ENCODE assay signal across 7 mouse cellular contexts in genomic region chr4:133625621-133626071, GRCm38 (mm10). TPM values are rescaled to one million over a fixed set of nuclear protein-coding genes. Genes with fewer than 3 reads are reported as not detected.
A peak's percentile ranks its signal among the peaks of the same experiment; 100 is the strongest.
DNase-seq lines count a peak whose midpoint lies in the region; ATAC-seq lines count a peak whose summit lies in the region.

No protein-coding gene starts in this region.

- peak overlapping the region; percentile 82 for H3K27ac ChIP-seq in lung, embryonic 16.5 days (ENCODE audit: low read length)

- WGBS in lung, embryonic 16.5 days = 44% methylated on average over 11 of the region's 11 CpGs

- 0 out of 2 replicates have a peak, but pooled peaks have one; percentile 12 for ATAC-seq in erythroblast, adult 5-6 weeks (replicated peaks; ENCODE audit: low FRiP score, poor library complexity, severe bottlenecking)
- ATAC-seq in lung, embryonic 16.5 days (ENCODE audit: low read depth) = peak; percentile 86

- no peaks in the 10 kb centered on the region for H3K9me3 ChIP-seq in lung, embryonic 16.5 days (ENCODE audit: control insufficient read depth, low read length)

- peak overlapping the region; percentile 46; the same call in 1 of the 2 replicates for H3K9ac ChIP-seq in lung, embryonic 16.5 days (ENCODE audit: low read length)

- DNase-seq in 3134 (ENCODE audit: extremely low read depth, insufficient read length, low spot score) (peak; percentile 24), adipocyte (ENCODE audit: low spot score) (no peak)
- peak; percentile 84 for DNase-seq in CD4-positive, CD25-positive, alpha-beta regulatory T cell, adult 2 months (ENCODE audit: low read depth, low spot score)
- peak; percentile 75 for DNase-seq in kidney, adult 18-20 months
- peak; percentile 87 for DNase-seq in thymus, postnatal 0 days (ENCODE audit: low spot score)

- no peaks in the 10 kb centered on the region for H3K27me3 ChIP-seq in lung, embryonic 16.5 days (ENCODE audit: control insufficient read depth, insufficient read depth, low read depth, low read length)

- H3K4me3 ChIP-seq in lung, embryonic 16.5 days (ENCODE audit: low read length) = no peak overlapping the region

- peaks cover 6% of the 10 kb centered on the region; the same call in 1 of the 2 replicates for H3K36me3 ChIP-seq in lung, embryonic 16.5 days (ENCODE audit: control insufficient read depth, insufficient read depth, low read length)

- no peak overlapping the region for H3K4me2 ChIP-seq in lung, embryonic 16.5 days (ENCODE audit: low read depth, low read length)

- no peaks in the 10 kb centered on the region; the same call in none of the 2 replicates for H3K4me1 ChIP-seq in lung, embryonic 16.5 days (replicated peaks; ENCODE audit: control insufficient read depth, insufficient read depth, low read length)

RNA-seq across cellular contexts. Expression of gene Sfn, which starts 23.7 kb away (rescaled TPM):
- total RNA-seq in erythroblast, adult 5-6 weeks (2015; ENCODE audit: low replicate concordance) = 0.84 TPM in 1 of 2 replicates, not detected in the other
- 0.28 and 1.5 TPM in 2 replicates for total RNA-seq in erythroblast, adult 5-6 weeks (2017; ENCODE audit: low replicate concordance)
- 21.6 and 29.3 TPM in 2 replicates for polyA plus RNA-seq in lung, embryonic 16.5 days (2015; fragmentation: Nextera tagmentation; extraction: Ambion mirVana)
- 60.3 and 66.3 TPM in 2 replicates for polyA plus RNA-seq in thymus, postnatal 0 days (2015; fragmentation: Nextera tagmentation; extraction: Ambion mirVana)

RNA-seq across cellular contexts. Expression of gene Zdhhc18, which starts 24.3 kb away (rescaled TPM):
- total RNA-seq in erythroblast, adult 5-6 weeks (2015; ENCODE audit: low replicate concordance) = 4.4 and 8.8 TPM in 2 replicates
- 3.8 and 8.8 TPM in 2 replicates for total RNA-seq in erythroblast, adult 5-6 weeks (2017; ENCODE audit: low replicate concordance)
- polyA plus RNA-seq in lung, embryonic 16.5 days (2015; fragmentation: Nextera tagmentation; extraction: Ambion mirVana) = 3.1 and 3.3 TPM in 2 replicates
- 6.7 and 10.5 TPM in 2 replicates for polyA plus RNA-seq in thymus, postnatal 0 days (2015; fragmentation: Nextera tagmentation; extraction: Ambion mirVana)

RNA-seq across cellular contexts. Expression of gene Gpn2, which starts 41.5 kb away (rescaled TPM):
- 1.7 and 3.1 TPM in 2 replicates for total RNA-seq in erythroblast, adult 5-6 weeks (2015; ENCODE audit: low replicate concordance)
- 1.3 and 11.2 TPM in 2 replicates for total RNA-seq in erythroblast, adult 5-6 weeks (2017; ENCODE audit: low replicate concordance)
- polyA plus RNA-seq in lung, embryonic 16.5 days (2015; fragmentation: Nextera tagmentation; extraction: Ambion mirVana) = 17.1 and 18.9 TPM in 2 replicates
- polyA plus RNA-seq in thymus, postnatal 0 days (2015; fragmentation: Nextera tagmentation; extraction: Ambion mirVana) = 23.4 and 25.9 TPM in 2 replicates

RNA-seq across cellular contexts. Expression of gene Pigv, which starts 46.8 kb away (rescaled TPM):
- total RNA-seq in erythroblast, adult 5-6 weeks (2015; ENCODE audit: low replicate concordance) = 0.84 and 8.1 TPM in 2 replicates
- 1.1 and 1.7 TPM in 2 replicates for total RNA-seq in erythroblast, adult 5-6 weeks (2017; ENCODE audit: low replicate concordance)
- 20.1 and 20.7 TPM in 2 replicates for polyA plus RNA-seq in lung, embryonic 16.5 days (2015; fragmentation: Nextera tagmentation; extraction: Ambion mirVana)
- 18.6 and 19.4 TPM in 2 replicates for polyA plus RNA-seq in thymus, postnatal 0 days (2015; fragmentation: Nextera tagmentation; extraction: Ambion mirVana)

RNA-seq across cellular contexts. Expression of gene Gpatch3, which starts 51.1 kb away (rescaled TPM):
- total RNA-seq in erythroblast, adult 5-6 weeks (2015; ENCODE audit: low replicate concordance) = 0.84 TPM in 1 of 2 replicates, not detected in the other
- total RNA-seq in erythroblast, adult 5-6 weeks (2017; ENCODE audit: low replicate concordance) = 9.7 and 26.5 TPM in 2 replicates
- 5.6 and 6.5 TPM in 2 replicates for polyA plus RNA-seq in lung, embryonic 16.5 days (2015; fragmentation: Nextera tagmentation; extraction: Ambion mirVana)
- 8.3 and 8.9 TPM in 2 replicates for polyA plus RNA-seq in thymus, postnatal 0 days (2015; fragmentation: Nextera tagmentation; extraction: Ambion mirVana)
